Mouse (Mus musculus) cerebellum, adult 2 months (tissue): Measurements from ENCODE around the gene Cct6b.

Experiments used
- CTCF ChIP-seq: fragments of 200-500 bp; IDR thresholded peaks from 2 replicates; pipeline ENCODE4 v1.5.1; 2011; ENCODE audit warnings: low read depth, mild to moderate bottlenecking, control low read depth, low read length, moderate library complexity, borderline replicate concordance; ENCODE audit not compliant: insufficient read depth
- POLR2A ChIP-seq: fragments of 200-500 bp; IDR thresholded peaks from 2 replicates; pipeline ENCODE4 v1.6.1; 2011; ENCODE audit warnings: low read length, control low read depth, borderline replicate concordance; ENCODE audit not compliant: insufficient read depth

DNA sequence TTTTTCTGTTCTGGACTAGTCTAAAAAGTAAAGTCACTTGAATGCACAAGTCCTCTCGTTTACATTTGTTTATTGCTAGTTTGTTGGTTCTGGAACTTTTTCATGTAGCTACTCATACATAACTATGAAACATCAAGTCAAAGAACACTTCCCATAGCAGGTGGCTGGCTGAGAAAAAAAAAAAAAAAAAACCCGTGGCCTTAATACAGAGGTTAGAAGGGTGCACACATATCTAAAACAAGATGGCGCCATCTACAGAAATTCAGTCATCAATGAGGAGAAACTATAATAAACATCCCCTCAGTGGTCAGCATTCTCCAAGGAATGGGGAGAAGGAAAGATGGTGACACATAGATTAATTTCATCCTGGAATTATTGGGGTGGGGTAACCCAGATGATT lies 43.2 kb upstream of the Cct6b start:
- TF ChIP-seq POLR2A: no peak
- TF ChIP-seq CTCF: no peak
